Mouse (Mus musculus) cerebellum, adult 9-10 months (tissue): ENCODE data around the gene Rnf216.
"Not testable (repeated sequence)": the region's sequence is repeated elsewhere in the genome, so short reads cannot be mapped to it uniquely, and the experiment has no call there.

Source experiments
- DNase-seq: peaks from one replicate; pipeline ENCODE4 v3.0.0; 2022

The Rnf216 gene

DNA sequence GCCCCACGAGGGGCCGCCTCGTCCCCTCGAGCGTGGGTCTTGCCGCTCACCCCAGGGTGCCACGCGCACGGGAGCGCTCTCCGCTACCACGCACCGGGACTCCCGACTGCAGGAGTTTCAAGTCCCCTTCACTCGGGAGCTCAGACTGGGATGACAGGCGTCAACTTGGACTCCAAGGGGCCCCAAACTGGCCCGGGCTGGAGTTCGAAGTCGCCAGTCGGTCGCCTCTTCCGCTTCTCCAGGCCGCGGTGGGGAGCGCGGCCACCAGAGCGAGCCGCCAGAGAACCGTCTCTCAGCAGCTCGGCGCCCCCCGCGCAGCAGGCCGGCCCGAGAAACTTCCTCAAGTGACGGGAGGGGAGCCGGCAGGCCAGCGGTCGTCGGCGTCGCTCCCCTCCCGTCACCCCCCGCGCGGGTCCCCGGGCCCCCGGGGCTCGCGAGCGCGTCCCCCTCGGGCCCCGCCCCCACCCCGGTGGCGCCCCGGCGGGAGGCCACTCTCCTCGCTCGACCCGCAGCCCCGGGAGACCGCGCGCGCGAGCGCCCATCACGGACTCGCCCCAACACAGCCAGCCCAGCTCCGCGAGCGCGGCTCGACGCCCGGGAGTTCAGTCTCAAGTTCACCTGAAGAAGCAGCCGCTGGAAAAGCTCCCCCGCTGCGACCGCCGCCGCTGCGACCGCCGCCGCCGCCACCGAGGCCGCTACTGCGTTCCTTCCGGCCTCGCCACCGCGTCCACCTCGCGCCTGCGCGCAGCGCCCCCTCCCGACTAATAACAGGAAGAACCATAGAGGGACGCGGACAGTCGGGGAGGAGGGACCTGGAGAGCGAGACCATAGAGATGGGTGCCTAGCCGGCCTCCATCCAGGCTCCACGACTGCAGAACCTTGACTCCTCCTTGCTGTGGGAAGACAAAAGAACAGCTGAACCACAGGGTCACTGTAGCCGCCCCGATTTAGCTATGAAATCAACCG, at the start of gene Rnf216:
TSS of gene Rnf216 (minus strand) at position 714 of the 966 bp plus-strand sequence.
- DNase-seq = peak; percentile 96

DNA sequence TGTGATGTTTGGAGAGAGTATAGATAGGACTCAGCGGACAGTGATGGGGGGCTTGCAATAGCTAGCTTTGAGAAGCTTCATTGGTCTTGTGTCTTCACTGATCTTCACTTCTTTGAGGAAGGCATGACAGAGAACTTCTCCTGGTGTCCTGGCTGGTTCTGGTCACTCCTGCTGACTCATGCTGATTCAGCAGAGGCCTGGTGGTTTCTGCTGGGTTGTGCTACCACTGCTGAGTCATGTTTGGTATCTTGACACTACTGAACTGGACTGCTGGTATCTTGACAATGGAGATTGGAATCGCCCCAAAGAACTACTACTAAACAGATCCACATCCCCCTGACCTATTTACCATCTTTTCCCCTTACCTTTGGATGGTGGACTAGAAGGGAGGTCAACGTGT, 42.7 kb upstream of the Rnf216 start:
- no peak for DNase-seq

DNA sequence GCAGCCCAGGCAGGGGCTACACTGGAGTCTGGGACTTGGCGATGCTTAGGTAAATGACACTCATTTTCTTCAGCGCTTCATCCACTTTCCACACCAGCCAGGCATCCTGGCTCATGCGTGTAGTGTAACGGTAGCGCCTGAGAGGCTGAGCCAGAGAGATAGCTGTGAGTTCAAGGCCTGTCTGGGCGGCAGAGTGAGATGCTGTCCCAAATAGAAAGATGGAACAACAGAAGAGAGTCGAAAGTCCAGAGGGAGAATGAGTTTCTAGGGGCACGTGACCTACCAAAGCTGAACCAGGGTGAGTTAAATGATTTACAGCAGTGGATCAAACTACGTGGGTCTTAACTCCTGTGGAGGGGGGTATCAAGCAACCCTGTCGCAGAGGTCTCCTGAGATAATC, 41.0 kb upstream of the Rnf216 start:
- no peak for DNase-seq

DNA sequence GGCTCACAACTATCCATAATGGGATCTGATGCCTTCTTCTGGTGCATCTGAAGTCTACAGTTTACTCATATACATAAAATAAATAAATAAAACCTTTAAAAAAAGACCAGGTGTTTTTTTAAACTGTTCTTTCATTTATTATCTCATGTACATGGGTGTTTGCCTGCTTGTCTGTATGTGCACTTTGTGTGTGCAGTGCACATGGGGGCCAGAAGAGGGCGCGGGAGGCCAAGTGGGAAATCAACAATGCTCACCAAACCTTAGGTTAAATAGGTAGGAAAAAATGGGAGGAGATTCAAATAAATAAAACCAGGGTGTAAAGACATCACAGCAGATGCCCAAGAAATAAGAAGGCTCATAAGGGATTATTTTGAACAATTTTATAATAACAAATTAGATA, 37.2 kb upstream of the Rnf216 start:
- no peak for DNase-seq

DNA sequence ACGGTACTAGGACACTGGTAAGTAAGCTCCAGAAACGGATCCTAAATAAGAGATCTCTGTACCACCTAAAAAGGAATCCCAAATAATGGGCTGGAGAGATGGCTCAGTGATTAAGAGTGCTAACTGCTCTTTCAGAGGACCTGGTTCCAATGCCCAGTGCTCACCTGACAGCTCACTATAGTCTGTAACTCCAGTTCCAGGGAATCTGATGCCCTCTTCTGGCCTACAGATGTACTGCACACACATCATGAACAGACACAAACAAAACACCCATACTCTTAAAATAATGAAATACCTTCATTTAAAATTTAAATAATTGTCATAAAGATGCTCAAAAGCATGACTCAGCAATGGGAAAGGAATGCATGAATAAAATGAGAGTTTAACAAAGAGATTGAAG, 36.7 kb upstream of the Rnf216 start:
- no peak for DNase-seq

DNA sequence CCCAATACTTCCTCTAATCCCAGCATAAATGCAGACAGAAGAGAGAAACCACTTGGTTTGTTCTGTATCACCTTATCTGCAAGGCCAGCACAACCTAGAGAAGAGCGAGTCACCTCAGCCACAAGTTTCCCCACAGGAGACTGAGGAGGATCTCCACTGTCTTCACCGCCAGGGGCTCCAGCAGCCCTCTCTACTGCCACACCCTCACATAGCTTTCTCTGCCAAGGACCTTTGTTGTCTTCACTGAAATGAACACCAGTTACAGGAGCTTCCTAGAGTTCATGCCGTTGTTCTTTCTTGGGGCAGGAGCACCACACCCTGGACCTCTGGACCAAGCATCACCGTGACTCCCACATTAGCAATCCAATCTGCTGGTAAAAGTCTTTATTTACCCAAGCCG, 35.9 kb upstream of the Rnf216 start:
- no peak for DNase-seq

DNA sequence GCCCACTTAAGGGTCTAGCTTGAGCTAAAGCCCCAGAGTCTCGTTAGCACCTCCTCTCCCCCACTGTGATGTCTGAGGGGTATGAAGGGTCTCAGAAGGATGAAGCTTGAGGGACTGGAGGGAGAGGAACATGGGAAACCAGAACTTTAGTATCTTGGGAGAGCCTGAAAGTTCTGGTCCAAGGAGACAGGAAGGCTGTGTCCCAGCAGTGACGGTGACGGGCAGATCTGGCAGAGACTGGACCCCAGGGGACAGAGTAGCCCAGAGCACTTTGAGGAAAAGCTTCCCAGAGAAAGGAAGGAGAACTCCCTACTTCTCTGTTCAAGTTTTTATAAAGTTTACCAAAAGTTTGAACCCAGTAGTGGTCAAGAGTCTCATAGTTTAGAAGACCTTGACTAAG, 34.7 kb upstream of the Rnf216 start, which contains the start of gene Olfr718-ps1:
TSS of gene Olfr718-ps1 (minus strand) at position 101 of the 400 bp plus-strand sequence.
- DNase-seq = no peak

DNA sequence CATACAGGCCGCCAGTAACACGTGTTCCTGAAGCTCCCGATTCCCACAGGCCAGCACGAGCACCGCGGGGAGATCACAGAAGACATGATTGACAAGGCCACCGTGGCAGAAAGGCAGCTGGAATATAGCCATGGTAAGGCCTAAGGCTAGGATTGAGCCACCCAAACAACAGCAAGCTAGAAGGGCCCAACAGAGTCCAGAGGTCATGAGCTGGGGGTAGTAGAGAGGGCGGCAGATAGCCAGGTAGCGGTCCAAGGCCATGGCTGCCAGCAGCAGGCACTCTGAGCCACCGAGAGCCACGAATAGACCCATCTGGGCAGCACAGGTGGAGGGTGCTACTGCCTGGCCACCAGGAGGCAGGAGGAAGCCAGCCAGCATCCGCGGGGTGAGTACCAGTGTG, 24.8 kb upstream of the Rnf216 start:
- no peak for DNase-seq

DNA sequence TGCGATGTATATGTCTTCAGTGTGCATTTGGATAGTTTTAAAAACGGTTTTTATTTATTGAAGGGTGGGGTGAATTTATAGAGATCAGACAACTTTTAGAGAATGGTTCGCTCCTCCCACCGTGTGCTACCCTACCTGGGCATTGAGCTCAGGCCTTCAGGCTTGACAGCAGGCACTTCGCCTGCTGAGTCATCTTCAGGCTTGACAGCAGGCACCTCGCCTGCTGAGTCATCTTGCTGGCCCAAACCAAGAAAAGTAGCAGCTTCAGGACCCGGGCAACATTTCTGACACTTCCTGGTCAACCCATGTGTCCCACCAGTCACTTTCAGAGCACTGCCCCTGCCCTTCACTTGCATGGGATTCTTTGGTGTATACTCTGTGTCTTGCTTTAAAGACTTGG, 22.2 kb upstream of the Rnf216 start:
- no peak for DNase-seq

DNA sequence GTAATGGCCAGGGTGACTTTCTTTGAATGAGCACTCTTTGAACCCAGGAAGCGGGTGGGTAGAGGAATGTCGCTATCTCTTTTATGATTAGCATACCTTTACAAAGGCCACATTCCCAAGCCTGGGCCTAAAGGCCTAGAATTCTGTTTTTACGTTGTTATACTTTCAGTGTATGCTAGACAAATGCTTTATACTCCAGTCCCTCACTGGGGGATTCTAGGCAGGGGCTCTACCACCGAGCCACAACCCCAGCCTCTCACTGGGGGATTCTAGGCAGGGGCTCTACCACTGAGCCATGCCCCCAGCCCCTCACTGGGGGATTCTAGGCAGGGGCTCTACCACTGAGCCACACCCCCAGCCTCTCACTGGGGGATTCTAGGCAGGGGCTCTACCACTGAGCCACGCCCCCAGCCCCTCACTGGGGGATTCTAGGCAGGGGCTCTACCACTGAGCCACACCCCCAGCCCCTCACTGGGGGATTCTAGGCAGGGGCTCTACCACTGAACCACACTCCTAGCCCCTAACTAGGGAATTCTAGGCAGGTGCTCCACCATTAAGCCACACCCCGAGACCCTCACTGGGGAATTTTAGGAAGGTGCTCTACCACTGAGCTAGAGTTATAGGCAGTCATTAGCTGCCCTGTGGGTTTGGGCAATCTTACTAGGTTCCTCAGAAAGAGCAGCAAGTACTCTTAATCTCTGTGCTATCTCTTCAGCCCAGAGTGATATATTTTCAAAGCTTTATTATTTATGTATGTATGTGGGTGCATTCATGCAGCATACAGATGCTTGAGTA, 21.6 kb upstream of the Rnf216 start:
- DNase-seq = not testable (repeated sequence)

DNA sequence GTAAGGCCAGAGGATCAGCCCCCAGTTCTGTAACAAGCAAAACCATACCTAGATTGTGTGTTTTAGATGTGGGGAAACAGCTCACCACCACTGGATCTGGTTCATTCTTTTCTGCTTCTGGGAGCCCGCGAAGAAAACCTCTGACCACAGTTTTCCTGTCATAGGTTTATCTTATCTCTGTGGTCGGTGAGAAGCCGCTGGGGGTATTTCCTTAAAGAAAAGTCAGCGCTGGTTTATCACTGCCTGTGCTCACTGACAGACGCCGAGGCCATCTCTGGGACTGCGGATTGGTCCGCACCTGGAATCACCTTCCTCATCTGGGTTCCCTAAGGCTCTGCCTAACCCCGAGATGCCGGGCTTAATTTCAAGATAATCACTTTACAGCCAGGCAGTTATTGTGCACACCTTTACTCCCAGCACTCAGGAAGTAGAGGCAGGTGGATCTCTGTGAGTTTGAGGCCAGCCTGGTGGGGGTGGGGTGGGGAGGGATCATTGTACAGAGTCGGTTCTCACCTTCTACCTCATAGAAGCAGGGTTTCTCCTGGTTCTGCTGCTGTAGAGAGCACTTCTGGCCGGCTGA, 20.2 kb upstream of the Rnf216 start:
- no peak for DNase-seq

DNA sequence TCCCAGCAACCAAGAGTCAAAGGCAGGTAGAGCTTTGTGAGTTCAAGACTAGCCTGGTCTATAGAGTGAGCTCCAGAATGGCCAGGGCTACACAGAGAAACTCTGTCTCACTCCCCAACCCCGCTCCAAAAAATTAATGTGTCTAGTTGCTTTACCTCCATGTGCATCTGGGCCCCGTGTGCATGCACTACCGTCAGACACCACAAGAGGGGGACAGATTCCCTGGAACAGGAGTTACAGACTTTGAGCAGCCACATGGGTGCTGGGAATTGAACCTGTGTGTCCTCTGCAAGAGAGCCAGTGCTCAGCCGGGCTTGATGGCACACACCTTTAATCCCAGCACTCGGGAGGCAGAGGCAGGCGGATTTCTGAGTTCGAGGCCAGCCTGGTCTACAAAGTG, 17.5 kb upstream of the Rnf216 start:
- no peak for DNase-seq

DNA sequence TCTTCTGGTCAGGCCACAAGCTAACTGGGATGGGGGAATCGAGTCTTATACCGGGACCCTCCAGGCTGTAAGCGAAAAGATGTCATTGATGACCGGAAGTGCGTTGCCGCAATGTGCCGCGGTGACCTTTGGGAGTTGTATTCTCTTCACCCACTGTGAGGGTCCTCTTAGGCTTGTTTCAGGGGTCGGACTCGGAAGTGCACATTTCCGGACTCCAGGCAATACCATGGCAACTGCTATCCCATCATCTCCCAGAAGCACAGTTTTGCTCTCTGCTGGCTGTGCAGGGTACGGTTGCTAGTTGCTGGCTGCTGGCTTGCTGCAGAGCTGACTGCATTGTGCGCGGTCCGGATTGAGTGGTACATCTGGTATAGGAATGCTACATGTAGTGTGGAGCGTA, 16.3 kb upstream of the Rnf216 start:
- no peak for DNase-seq

DNA sequence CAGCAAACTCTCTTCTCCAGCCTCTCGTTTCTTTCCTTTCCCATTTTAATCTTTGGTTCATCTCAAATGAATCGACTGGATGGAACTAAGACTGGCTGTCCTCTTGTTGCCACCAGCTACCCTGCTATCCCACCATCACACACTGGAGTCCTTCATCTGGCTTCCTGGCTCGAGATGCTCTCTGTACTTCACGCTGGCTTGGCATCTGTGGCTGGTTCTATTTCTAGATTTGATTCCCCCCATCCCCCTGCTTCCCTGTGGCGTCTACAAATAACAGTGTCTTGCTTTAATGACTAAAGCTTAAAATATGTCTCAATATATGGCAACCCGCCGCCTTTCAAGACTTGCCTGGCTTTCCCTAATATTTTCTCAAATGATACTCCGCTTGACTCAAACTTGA, 15.0 kb upstream of the Rnf216 start:
- DNase-seq = peak; percentile 85

DNA sequence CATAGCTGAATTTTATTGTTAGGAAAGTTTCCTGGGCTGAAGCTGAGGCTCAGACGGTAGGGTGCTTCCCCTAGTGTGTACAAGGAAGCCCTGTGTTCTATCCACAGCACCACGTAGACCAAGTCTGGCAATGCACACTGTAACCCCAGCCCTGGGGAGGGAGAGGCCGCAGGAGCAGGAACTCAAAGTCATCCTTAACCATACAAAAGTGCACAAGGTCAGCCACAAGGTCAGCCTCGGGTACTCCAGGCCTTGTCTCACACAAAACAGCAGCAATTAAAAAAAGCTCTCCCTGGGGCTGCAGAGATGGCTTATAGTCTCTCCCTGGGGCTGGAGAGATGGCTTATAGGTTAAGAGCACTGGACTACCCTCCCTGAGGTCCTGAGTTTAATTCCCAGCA, 14.1 kb upstream of the Rnf216 start:
- DNase-seq = no peak

DNA sequence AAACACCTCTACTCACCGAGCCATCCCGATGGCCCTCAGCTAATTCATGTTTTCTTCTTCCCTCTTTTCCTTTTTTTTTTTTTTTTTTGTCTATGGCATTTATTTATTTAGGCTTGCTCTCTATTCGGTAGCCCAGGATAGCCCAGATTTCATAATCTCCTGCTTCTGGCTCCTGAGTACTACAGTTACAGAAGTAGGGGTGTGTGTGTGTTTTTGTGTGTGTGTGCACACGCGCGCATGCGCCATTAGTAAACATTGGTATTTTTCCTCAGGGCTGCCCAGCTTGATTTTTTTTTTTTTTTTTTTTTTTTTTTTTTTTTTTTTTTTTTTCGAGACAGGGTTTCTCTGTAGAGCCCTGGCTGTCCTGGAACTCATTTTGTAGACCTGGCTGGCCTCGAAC, 13.3 kb upstream of the Rnf216 start:
- DNase-seq = no peak

DNA sequence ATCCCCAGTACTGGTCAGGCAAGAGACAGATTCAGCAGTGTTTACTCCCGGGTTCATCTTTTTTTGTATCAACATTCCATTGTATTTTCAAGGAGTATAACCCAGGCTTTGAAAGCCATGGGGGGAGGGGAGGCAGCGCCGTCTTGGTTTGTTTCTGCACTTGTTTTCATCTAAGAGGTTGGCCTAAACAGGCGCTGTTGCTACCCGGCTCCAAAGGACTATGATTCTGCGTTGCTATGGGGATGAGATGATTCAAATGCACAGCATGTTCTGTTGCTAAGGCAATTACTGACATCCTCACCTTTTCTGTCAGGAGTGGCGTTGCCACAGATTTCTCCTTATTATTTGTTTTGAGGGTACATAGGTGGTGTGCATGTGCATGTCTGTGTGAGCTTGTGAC, 12.8 kb upstream of the Rnf216 start:
- DNase-seq = no peak

DNA sequence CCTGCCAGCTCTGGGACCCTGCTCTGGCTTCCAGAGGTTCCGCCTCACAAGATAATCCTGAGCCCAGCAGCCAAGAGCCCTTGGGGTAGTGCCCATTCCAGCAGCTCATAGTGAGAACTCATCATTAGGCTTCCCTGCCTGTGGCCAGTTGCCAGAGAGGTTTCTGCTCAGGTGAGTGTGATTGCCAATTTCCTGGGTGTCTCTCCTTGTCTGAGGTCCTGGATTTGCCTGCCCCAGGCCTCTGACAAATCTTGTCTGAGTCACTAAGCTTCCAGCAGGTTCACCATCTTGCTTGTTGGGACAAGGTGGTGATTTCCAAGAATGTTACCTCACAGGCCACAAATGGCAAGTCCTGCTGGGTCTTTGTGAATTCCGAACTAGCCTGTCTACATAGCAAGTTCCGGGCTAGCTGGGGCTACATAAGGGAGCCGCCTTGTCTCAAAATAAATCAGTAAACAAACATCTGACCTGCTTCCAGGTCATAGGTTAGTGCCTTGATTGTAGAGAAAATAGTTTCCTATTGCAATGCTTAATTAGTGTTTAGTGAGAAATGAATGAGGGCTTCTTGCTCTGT, 12.1 kb upstream of the Rnf216 start:
- no peak for DNase-seq

DNA sequence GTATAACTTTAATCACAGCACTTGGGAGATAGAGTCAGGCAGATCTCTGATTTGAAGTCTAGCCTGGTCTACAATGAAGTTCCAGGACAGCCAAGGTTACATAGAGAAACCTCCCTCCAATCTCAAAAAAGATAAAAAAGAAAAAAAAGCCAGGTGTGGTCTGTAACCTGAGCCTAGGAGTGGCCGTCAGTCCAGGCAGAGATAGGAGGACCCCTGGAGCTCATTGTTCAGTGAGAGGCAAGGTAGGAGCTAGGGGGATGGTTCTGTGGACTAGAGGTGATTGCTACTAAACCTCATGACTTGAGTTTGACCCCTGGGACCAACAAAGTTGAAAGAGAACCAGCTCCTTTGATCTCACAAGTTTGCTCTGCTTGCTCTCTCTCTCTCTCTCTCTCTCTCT, 9.9 kb upstream of the Rnf216 start:
- no peak for DNase-seq

DNA sequence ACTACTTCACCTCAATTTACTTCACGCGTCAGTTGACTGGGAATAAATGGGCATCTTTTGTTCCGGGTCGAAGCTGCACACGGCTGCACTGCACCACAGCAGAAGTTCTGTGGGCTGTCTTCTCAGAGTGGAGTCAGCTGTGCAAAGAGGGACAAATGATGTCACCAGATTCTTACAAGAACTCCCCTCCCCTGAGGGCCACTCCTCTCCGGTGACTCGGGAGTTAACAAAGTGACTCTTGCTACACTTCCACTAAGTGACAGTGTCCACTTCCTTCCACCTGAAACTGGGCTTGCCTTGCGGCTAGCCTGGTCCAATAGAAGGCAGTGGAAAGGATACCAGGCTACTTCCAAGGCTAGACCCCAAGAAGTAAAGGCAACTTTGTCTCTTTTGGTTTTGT, 9.3 kb upstream of the Rnf216 start:
- DNase-seq = no peak

DNA sequence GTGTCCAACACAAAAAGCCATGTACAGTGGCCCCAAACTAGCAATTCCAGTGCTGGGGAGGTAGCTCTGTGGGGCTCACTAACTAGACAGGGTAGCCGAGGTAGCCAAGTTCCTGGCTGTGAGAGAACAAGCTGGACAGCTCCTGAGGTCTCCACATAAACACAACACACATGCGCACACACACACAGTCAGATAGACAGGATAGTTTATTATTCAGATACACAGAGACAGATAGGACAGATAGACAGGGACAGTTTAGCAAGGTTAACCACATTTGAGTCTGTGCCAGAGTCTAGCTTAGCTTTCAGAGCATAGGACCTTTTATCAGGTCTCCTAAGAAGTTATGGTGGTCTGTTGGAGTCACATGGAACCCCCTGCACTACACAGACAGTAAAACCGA, 6.0 kb downstream of the Rnf216 start:
- no peak for DNase-seq

DNA sequence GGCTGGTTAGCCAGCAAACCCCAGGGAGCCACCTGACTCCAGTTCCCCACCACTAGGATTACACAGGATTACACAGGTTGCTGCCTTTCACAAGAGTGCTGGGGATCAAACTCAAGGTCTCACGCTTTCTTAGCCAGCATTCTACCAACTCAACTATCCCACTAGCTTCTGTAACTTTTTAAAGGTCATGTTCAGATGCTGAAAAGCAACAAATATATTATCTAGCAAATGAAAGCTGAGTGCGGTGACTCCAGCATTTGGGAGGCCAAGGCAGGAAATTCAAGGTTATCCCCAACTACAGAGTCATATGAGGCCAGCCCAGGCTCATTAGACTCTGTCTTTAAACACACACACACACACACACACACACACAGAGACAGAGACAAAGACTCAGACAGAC, 9.6 kb downstream of the Rnf216 start:
- no peak for DNase-seq

DNA sequence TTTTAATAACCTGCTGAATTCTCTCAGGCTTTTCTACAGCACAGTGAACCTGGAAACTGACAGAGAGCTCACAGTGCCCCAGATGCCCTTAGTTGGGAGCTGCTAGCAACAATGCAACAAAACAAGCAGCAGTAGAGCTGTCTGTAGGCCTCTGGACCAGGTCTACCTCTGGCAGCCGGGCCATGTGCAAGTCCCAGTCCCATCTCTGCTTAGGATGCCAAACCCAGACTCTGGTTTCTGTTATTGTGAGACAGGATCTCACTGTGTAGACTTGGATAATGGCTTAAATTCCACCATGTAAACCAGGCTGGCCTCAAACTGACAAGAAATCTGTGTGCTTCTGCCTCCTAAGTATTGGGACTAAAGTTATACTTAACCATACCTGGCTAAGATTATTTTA, 11.2 kb downstream of the Rnf216 start:
- no peak for DNase-seq
